Mouse (Mus musculus) layer of hippocampus, postnatal 36 days (tissue): ENCODE measurements around the gene Iapp. TPM values are rescaled to one million over a fixed set of nuclear protein-coding genes. Genes with fewer than 3 reads are reported as not detected.
"Not testable (repeated sequence)": the region's sequence is repeated elsewhere in the genome, so short reads cannot be mapped to it uniquely, and the experiment has no call there.

Experiments
- DNase-seq, 2 experiments: peaks; one replicate each; pipeline ENCODE4 v3.0.0; 2022
- total RNA-seq, 2 experiments: library from RNA; stranded (reverse); gene quantifications; 2 replicates each; pipeline ENCODE4 v1.2.3; 2021

Gene Iapp
- not detected for total RNA-seq

DNA sequence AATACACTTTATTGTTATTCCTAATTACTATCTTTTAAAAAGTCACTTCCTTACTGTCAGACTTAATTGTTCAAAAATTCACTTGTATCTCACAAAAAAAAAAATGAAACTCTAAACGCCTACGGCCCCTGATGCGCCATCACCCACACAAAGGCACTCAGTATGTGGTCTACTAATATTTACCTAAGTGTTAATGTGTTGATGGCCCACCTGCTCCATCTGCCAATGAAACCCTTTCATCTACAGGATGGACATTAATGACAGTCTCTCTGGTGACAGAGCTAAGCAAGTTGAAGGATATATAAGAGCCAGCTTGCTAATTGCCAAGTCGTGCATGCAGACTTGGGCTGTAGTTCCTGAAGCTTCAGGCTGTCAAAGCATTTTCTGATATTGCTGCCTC is at the start of gene Iapp:
Gene Iapp, plus strand, starts transcription at position 326 of the 400 bp plus-strand sequence.
- DNase-seq: no peak

DNA sequence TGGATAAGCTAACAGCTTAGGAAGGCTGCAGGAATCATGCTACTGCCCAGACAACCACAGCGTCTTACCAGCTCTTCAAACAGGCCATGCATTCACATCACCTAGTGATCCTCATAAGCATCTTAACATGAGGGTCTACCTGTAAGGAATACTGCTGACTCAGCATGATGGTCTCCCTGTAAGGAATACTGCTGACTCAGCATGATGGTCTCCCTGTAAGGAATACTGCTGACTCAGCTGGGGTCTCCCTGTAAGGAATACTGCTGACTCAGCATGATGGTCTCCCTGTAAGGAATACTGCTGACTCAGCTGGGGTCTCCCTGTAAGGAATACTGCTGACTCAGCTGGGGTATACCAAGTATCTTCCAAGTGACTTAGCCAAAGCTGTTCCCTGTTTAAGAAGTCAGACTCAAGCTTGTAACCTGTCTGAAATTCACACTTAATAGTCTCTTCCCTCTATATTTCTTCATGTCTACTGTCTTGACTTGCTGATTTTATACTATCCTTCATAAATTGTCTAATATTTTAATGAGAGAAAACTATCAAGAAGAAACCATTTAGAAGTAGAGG is 47.4 kb upstream of the Iapp start:
- DNase-seq: not testable (repeated sequence)

DNA sequence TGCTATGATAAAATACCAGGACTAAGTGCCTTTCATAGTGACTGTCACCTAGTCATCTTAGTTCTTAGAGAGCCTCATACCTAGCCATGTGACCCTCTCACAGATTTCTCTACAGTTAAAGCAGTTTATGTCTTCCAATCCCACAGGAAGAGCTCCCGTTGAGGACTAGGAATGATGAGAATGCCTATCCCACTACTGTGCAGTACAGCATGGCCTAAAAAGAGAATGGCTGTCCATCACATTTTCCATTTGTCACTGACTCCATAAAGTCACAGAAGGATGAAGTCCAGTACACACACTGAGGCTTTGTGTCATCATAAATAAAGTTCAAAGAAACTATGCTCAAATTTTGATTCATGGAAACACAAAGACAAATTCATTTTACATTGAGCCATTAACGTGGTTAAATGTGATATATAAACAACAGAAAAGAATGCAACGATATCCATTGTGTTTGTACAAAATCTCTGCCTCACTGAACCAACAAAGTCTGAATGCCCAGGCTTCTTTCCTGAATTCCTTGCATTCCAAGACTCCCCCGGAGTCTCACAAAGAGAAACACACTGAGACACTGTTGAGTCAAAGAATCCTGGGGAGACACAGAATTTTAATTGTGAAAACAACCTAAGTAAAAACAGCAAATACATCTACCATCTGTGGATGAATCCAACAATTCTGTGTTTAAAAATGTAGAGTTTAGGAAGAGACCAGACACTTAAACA is 22.3 kb upstream of the Iapp start:
- DNase-seq: no peak

DNA sequence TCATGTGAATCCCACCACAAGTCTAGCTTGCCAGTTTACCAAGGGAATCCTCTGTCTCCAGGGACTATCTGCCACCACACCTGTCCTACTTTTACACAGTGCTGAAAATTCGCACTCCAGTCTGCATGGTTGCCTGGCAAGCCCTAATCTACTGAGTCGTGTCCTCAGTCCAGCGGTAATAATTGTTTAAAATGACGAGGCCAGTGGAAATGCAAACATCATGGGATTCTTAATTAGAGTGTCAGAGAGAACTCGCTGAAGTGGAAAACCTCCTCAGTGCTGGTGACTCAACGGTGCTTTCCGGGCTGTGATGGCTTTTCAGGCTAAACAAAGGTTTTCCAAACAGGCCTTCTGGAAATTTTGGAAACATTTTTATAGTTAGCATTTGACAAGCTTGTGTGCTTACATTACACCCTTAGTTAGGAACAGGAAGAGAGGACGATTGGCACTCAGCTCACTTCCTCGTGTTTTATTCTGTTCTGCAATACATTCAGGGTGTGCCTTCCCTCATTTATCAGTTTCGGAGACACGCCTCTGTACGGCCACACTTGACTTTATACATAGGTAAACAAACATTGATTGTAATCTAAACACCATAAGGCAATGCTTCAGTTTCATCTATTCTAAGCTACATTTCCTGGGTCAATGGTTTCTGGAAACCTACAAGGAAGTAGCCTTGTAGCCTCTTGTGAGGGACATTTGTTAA is 8.7 kb upstream of the Iapp start:
- DNase-seq: no peak

DNA sequence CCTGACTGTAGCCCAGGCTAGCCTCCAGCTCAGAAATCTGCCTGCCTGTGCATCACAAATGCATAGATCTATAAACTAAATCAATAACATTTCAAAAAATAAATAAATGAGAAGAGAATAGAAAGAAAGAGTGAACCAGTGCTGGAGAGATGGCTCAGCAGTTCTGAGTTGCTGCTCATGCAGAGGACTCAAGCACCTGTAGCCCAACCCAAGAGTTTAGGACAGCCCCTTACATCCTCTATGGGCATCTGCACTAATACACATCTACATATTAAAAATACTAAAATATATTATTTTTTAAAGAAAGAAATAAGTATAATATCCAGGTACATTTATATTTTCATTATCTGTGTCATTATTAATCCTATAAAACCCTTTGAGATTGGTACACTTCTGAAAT is 6.9 kb downstream of the Iapp start:
- no peak for DNase-seq

DNA sequence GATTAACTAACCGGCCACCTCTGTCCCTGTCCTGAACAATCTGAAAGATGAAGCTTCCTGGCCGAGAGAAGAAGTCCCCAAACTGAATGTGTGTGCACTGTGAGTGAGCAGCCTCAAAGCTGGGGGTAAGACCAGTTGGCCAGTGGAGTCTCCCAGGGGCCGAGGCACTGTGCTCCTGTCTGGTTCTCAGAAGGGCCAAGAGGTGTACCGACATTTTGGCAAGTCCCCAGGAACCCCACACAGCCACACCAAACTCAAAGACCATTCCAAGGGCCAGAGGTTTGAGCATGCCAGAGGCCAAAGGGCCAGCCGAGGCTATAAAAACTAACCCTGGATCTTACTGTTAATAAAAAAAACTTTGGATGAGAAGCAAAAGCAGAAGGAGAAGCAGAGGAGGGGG is 16.1 kb downstream of the Iapp start:
- no peak for DNase-seq

DNA sequence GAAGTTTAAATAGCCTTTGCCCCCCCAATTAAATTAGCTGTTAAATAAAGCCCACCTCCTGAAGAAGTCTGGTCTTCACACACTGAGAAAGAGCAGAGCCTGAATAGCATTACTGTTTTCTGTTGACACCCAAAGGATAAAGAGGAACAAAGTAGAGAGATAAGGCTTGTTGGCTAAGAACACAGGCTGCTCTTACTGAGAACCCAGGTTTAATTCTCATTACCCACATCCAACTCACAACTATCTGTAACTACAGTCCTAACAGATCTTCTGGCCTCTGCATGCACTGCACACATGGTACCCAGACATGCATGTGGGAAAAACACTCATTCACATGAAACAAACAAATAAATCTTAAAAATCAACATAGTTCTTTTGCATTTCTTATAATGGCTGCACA is 18.9 kb downstream of the Iapp start:
- no peak for DNase-seq

DNA sequence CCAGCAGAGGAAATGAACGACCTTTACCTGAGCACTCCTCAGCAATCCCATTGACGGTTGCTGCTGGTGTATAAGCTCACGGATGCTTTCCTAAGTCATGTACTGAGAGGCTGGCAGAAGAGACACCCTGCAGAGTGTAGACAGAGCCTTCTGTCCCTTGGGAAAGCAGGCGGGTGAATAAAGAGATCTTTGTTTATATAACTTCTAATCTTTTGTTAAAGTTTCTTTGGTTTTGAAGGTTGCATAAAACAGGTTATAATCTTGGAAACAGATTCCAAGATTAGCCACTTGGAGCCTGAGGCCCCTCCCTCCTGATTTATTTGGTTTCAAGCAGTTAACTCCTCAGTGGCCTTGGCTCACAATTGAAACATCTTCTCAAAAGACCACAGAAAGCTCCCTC is 24.7 kb downstream of the Iapp start, which contains the start of gene Slco1a5:
Gene Slco1a5, minus strand, starts transcription at position 101 of the 400 bp plus-strand sequence.
- no peak for DNase-seq

DNA sequence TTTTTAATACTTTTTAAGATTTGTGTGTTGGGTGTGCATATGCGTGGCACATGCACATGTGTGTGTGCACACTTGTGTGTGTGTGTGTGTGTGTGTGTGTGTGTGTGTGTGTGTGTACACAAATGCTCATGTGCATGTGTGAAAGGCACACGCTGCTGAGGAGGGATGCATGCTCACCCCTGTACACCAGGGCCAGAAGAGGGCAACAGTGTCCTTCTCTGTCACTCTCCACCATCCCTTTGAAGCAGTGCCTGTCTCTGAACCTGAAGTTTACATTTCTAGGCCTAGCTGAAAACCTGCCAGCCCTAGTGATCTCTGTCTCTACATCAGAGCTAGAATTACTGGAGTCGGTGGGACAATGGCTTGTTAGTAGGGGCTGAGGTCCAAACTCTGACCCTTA is 28.4 kb downstream of the Iapp start:
- no peak for DNase-seq

DNA sequence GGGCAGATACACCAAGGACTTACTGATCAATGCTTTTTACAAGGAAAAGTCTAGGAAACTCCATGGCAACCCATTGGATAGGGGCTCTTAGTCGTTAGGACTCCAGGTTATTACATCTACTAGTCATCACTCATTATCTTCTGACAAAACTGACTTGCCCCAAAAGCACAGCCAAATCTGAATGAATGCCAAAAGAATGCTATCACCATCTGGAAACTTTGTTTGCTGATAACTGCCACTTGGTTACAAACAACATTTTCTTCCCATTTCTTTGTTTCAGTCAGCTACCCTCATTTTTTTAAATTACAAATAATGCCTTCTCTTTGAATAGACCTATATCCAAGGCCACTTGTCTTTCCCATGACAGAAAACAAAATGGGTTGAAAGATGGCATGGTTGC is 31.0 kb downstream of the Iapp start:
- no peak for DNase-seq

DNA sequence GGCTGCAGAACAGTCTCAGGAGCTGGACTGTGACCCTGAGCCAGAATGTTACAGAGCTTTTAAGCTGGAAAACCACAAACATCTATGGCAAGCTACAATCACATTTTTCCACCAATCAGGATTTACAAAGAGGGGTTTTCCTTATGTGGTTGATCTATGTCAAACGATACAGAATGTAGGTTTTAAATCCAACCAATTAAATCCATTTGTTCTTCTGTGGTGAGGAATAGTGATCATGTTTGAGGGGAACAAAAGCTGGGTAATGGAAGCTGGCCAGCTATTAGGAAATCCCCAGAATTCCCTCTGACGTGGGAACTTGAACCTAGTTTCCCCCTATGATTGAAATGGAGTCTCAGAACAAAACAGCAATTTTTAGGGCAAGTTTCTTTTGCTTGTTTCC is 40.7 kb downstream of the Iapp start:
- DNase-seq: no peak

DNA sequence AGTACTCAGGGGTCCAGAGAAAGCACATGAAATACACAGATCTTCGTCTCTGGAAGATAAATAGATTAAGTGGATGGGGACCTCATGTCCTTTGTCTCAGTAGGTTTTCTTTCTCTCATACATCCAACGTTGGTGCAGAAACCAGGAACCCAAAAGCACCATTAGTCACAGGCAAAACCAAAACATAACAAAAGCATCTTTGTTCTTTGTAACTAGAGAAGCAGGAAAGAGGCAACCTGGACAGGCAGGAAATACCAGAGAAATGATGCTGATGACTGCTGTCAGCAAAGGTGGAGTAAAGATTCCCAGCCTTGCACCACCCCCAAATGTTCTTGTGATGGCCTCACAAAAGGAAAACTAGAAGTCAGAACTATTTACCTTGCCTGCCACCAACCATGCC is 41.4 kb downstream of the Iapp start:
- no peak for DNase-seq

DNA sequence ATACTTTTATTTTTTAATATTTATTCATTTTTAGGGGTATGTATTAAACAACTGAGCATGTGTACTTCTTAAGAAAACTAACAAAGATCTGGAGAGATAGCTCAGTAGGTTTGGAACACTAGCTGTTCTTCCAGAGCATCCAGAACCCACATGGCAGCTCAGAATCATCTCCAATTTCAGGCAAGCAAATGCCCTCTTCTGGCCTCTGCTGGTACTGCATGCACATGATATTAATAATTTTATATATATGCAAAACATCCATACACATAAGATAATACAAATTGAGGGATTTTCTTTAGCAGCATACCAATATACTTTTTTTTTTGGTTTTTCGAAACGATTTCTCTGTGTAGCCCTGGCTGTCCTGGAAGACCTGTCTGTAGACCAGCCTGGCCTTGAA is 45.3 kb downstream of the Iapp start:
- no peak for DNase-seq

DNA sequence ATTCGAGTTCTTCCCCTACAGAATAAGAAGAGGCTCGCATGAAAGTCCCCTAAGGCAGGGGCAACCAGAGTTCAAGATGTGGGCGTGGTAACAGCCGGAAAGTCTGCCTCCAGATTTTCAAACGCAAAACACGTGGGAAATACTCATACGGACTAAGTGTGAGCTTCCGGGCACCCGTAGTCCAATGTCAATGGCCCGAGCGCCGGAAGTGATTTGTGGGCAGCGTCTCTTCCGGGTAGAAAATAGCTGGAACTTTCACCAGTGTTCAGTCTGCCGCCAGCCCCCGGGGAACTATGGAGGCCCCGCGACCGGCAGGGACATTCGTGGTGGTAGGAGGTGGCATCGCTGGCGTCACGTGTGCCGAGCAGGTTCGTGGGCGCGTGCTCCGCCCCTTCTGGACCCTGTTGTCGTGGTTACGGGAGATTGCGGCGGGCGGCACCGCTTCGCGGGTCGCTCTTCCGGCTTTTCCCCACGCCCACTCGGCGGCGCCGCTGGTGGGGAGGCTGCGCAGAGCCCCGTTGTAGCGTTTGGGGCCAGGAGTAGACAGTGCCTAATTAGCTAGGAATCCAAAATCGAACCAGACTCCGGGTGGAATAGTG is 47.3 kb downstream of the Iapp start, which contains the start of gene Pyroxd1:
Gene Pyroxd1, plus strand, starts transcription at position 215 of the 599 bp plus-strand sequence.
- peak; percentile 83 to 86 for DNase-seq

DNA sequence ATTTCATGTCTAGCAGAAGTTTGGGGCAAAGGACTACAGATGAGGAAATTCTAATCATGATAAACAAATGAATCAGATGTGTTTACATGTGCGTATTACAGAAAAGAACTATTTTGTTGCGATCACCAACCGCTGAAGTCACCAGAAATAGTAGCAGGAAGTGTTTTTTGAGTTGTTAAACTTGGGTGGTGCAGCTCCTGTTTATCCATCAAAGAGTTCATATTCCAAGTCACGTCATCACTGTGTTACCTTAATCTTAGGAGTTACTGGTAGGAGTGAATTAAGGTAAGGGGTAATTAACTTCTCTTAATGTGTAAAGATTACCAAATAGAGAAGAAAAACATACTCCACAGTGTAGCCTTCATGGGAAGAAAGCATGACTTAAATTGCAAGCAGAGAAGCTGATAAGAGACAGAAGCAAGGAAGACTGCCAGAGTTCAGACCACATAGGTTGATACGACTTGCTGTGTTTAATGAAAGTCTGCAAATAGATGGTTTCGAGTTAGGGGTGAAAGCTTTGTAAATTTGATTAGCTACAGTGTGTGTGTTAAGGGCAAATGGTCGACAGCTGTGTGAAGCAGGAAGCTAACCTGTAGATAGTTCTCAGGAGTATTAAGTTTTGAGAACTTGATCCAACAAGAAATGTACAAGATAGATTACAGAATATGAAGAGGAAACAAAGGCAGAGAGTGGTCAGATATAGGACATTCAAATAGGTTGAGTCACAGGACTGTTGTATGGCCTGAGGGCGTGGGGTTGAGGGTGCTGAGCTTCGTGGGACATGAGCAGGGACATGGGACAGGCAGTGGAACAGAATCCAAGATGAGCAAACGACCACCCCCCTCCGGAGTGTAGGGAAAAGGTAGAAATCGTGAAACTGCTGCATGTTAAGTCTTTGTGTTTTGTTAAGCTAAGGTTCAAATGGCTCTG is 48.2 kb downstream of the Iapp start:
- no peak for DNase-seq

DNA sequence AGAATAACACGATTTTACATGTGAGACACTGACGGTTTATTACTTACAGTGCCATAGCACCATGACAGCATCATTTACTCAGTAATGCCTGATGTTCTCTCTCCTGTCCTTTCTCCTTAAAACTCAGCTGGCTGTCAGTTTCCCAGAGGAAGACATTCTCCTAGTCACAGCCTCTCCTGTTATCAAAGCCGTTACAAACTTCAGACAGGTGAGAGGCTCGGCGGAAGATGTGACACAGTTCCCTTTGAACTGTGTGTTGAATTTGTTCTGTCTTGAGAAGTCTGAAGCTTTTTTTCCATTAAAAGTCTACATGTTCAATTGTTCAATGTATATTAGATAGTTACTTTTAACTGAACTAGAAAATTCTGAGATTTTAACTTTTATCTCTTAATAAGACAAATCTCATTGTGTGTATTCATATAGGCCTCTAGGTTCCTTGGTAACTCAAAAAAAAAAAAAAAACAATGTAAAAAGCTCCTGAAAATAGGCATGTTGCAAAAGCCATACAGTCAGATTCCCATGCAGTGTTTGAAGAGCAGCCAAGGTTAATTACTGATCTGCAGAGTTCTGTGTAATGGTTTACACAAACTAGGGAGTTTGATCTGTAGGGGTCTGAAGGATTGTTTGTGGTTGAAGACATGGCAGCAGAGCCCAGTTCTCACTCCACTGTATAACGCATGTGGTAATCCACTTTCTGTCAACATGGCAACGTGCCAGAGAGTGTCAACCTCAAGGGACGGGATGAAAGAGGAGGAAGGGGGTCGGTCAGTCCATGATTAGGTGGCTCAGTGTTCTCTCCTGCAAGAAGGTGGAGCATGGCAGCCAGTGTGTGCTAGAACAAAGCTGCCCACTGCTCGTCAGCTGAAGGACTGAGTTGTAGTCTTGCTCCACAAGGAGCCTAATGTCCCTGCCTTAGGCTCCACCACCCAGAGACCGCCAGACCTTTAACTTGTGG is 49.5 kb downstream of the Iapp start:
- DNase-seq: no peak

DNA sequence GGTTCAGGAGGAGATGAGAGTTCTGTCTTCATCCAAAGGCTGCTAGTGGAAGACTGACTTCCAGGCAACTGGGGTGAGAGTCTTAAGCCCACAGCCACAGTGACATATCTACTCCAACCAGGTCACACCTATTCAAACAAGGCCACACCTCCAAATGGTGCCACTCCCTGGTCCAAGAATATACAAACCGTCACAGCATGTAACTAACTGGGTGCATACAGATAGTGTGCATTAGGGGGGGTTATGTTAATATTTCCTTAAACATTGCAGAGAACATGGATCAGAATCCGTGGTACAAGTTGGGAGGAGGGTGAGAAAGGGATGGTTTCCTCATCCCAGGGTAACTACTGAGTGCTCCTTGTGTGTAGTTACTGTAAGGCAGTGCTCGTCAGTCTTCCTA is 53.9 kb downstream of the Iapp start:
- DNase-seq: not testable (repeated sequence)
